Mouse (Mus musculus) gastrocnemius, postnatal 14 days (tissue): ENCODE results near the gene Slc45a3. TPM values are rescaled to one million over a fixed set of nuclear protein-coding genes. Genes with fewer than 3 reads are reported as not detected.

Source experiments
- DNase-seq: peaks from one replicate; pipeline ENCODE4 v3.0.0; 2021; ENCODE audit warnings: mixed read lengths
- intact Hi-C: fragments of 180-260 bp; cut with DNase I; formaldehyde crosslinking; loops from one replicate; pipeline ENCODE4 v1.15.1; 2025; ENCODE audit warnings: low total_unique reads
- total RNA-seq, 2 experiments: library from RNA; stranded (reverse); gene quantifications; 2 replicates each; pipeline ENCODE4 v1.2.3; 2021

Slc45a3 gene
- total RNA-seq, 2 experiments from 2014 or later = 1.0 to 1.1 TPM

DNA sequence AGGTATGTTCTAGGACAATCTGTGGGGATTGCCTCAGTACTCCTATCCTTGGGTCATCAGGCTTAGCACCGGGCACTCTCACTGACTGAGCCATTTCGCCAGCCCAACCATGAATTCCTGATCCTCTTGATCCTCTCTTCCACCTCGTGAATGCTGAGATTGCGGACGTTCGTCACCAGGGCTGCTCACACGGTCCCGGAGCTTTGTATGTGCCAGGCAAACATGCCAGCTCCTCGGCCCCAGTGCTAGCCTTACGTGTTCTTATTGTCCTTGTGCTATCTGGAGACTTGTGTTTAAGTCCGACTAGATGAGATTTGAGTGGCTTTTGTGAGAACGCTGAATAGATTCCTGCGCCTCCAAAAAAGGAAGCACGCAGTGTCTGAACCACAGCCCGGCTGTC lies 24.7 kb downstream of the Slc45a3 start:
- intact Hi-C loops = loop anchor here (10.0 kb wide), 1 partner anchor 53 kb away; no protein-coding TSS in a partner anchor
- DNase-seq = no peak

GRCm38 (mm10) chr1:131989476-131989875 lies 26.7 kb downstream of the Slc45a3 start:
- DNase-seq = no peak
- intact Hi-C loops = loop anchor here (10.0 kb wide), 1 partner anchor 55 kb away; no protein-coding TSS in a partner anchor

GRCm38 (mm10) chr1:131990083-131990760 lies 27.5 kb downstream of the Slc45a3 start:
- intact Hi-C loops = no loop called here
- DNase-seq = no peak

GRCm38 (mm10) chr1:131992561-131993001 lies 29.8 kb downstream of the Slc45a3 start:
- no peak for DNase-seq
- intact Hi-C loops = no loop called here

DNA sequence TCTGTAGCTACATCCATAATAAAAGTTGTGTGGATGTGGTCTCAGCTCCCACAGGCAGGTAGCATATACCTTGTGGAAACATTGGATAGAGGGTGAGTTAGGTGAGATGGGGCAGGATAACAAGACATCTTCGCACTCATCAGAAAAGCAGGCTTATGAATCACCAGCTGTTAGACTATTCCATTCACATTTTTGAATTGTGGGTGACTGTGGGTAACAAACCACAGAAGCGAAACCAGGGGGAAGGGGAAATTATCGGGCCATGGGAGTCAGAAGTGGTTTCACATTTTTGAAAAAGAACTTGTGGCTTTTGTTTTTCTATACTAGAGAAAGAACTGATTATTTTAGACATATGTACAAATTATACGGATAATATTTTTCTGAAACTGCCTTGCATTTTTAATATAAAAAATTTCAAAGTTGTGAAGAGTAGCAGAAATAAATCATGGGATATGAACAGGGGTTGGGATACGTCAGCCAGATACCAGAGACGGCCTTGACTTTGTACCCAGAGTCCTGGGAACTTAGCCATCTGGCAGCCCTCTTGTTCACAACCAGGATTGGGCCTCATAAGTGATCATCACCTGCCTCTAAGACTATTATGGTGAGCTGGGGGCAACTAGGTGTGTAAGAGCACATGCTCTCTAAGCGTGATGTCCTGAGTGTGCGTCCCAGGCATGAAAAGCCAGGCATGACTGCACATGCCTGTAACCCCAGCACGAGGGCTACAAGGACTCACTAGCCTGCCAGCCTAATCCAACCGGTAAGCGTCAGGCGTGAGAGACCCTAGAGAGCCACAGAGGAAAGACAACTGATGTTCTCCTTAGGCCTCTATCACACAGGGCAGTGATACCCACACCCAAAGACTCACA lies 30.6 kb downstream of the Slc45a3 start:
- intact Hi-C loops = no loop called here
- DNase-seq = no peak

DNA sequence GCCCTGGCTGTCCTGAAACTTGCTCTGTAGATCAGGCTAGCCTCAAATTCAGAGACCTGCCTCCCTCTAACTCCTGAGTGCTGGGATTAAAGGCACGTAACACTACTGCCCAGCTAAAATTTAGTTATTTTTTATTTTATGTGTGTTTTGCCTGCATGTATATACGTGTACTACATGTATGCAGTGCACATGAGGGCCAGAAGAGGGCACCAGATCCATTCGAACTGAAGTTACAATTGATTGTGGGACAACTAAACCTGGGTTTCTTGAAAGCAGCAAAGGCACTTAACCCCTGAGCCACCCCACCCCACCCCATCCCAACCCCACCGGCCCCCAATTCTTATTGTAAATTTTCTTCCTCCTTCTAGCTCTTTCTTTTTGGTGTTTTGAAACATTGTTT lies 32.3 kb downstream of the Slc45a3 start:
- intact Hi-C loops = loop anchor here (5.0 kb wide), 1 partner anchor 122 kb away; no protein-coding TSS in a partner anchor
- peak; percentile 51 for DNase-seq

DNA sequence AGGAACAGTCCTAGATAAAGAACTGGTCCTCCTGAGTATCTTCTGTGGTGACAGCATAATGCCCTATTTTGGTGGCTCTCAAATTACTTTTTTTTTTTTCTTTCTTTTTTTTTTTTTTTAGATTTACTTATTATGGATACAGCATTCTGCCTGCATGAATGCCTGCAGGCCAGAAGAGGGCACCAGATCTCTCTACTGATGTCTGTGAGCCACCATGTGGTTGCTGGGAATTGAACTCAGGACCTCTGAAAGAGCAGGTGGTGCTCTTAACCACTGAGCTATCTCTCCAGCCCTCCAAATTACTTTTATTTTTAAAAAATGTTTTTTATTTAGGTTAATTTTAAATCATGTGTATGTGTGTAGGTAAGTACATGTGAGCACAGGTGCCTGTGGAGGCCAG lies 37.7 kb downstream of the Slc45a3 start:
- intact Hi-C loops = no loop called here
- no peak for DNase-seq

GRCm38 (mm10) chr1:132001880-132002330 lies 39.1 kb downstream of the Slc45a3 start:
- intact Hi-C loops = no loop called here
- no peak for DNase-seq

DNA sequence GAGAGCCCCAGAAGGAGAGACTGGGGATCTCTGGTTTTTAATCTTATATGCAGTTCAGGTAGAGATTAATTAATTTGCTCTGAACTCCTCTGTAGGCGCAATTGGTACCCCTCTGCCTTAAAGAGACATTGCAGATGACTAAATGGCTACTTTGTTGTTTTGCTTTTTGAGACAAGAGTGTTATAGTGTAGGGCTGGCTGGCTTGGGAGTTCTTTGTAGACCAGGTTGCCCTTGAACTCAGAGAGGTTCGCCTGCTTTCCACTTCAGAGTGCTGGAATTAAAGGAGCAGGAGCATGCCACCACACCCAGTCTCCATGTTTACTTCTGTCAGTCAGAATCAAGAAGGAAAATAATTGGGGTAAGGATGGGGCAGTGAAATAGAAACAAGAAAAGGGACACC lies 40.3 kb downstream of the Slc45a3 start:
- intact Hi-C loops = no loop called here
- DNase-seq = no peak

DNA sequence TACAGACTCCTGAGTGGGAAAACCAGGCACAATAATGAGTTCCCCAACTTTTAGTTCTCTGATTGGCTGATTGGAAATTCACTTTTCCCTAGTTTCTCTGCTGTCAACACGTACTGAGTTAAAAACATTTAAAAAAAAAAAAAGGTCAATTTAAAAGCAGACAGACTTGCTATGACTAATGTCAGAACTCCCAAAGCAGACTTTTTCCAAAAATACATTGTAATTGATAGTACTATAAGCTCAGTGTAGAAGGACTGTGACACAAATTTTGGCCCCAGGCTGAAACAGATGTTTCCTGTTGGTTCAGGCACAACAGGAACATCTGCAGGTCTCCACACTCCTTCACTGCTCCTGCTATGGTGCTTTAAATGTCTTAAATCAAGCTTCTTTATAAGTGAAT lies 41.0 kb downstream of the Slc45a3 start:
- DNase-seq = no peak
- intact Hi-C loops = no loop called here

DNA sequence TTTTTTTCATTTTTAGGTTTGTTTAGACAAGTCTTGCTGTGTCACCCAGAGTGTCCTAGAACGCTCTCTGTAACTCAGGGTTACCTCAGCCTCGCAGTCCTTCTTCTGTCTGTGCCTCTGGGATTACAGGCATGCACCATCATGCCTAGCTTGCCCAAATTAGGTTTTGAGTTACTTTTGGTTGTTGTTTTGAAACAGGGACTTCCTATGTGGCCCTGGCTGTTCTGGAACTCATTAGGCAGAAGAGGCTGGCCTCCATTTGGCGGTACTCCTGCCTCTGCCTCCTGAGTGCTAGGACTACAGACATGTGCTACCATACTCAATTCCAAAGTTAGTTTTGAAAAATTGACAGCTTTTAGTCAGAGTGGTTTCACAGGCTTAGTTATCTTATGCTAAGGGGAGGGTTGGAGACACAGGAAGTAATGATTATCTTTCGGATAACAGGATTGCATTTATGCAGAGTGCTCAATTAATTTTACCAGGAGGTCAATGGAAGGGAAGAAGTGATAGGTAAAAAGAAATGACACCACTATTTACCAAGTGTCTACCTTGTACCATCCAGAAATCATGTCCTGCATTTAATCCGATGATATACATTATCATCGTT lies 41.9 kb downstream of the Slc45a3 start:
- intact Hi-C loops = no loop called here

GRCm38 (mm10) chr1:132005466-132005865 lies 42.7 kb downstream of the Slc45a3 start:
- intact Hi-C loops = no loop called here
- DNase-seq = no peak

More for the DNA sequence above, 41.9 kb downstream of the Slc45a3 start:
- no peak for DNase-seq

DNA sequence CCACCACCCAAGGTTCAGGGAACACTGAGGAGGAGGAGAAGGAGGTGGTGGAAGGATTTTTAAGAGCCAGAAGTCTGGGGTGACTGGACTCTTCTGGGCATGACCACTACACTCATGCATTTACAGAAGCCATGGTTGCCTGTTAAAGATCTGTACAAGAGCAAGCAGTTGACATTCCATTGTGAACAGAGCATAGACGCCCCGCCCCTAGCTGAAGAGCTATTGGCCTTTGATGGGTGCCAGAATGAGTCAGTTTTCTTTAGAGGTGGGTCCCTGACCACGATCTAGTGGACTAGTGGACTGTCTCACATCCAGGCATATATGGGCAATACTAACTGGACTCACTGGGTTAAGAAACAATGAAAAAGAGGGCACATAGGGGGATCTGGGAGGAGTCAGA lies 43.3 kb downstream of the Slc45a3 start:
- intact Hi-C loops = no loop called here
- no peak for DNase-seq

DNA sequence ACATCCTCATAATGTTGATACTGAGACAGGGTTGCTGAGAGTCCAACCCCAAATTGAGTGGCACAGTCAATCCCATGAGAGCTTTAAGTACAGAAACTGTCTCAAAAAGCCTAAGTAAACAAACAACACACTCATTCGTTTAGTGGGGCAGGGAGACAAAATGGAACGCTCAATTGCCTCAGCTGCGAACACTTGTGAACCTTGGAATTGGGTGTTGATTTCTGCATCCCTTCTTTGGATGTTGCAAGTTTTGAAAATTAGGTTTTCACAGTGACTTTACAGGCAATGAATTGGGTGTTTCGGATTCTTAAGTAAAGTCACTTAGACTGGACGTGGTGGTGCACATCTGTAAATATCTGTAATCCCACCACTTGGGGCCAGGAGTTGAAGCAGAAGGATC lies 44.0 kb downstream of the Slc45a3 start:
- no peak for DNase-seq
- intact Hi-C loops = no loop called here

- intact Hi-C loops = no loop called here
- DNase-seq = peak; percentile 95
Measured at GRCm38 (mm10) chr1:132007282-132007815, 44.6 kb downstream of the Slc45a3 start, which contains the start of gene Elk4. TSS of gene Elk4 (plus strand) at chr1:132007607.

- peak; percentile 89 for DNase-seq
- intact Hi-C loops = no loop called here
Measured at GRCm38 (mm10) chr1:132007828-132008827, 45.4 kb downstream of the Slc45a3 start.

DNA sequence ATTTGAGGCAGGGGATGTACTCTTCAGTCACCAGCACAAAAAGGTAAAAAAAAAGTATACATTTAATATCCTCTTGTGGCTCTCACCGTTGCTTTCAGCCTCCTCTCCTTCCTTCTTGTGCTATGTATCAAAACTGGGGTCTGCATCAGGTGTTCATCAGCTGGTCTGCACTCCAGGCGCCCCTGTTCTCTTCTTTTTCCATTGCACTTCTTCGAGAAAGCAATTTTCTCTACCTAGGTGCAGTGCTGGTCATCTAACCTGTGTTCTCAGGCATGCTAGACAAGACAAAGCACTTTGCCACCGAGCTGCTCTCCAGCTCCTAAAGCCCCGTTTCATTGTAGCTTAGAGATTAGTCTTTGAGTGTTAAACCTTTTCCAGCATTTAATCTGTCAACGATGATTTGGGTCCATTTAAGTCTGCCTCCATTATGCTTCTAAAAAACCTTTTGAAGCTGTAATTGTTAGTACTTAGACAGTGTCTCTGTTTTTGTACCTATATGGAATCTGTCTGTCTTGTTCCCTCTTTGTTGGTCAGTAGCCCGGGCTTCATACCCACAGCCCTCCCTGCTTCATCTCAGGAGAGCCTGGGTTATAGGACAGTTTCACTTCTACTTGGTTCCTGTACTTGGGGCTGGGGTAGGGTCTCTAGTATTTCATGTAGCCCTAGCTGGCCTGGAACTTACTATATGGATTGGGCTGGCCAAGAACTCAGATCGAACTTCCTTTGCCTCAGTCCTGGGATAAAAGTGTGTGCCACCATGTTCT lies 46.3 kb downstream of the Slc45a3 start:
- intact Hi-C loops = no loop called here
- no peak for DNase-seq
